Mouse (Mus musculus): ENCODE measurements around the gene Zdhhc18. TPM values are rescaled to one million over a fixed set of nuclear protein-coding genes. Genes with fewer than 3 reads are reported as not detected.

Zdhhc18 gene
- polyA plus RNA-seq, 1 experiment from 2014 or later, result 9.9 TPM

- H3K4me1 ChIP-seq (ENCODE audit: insufficient read depth), result no peaks in the 10 kb centered on the region
- no peak overlapping the region for H3K4me3 ChIP-seq (ENCODE audit: low read depth, low read length)
- DNase-seq, result no peak
- WGBS, result 68% methylated on average over 4 of the region's 4 CpGs
- no peak for ATAC-seq (ENCODE audit: insufficient read depth)
- no peak overlapping the region for H3K9ac ChIP-seq
- TF ChIP-seq CTCF (IDR thresholded peaks at IDR 0.05; ENCODE audit: low read depth), result no peak
- no peaks in the 10 kb centered on the region for H3K9me3 ChIP-seq (ENCODE audit: low read depth, low read length)
- no peak overlapping the region for H3K4me2 ChIP-seq
- no peak overlapping the region for H3K27ac ChIP-seq (ENCODE audit: low read depth)
- no peaks in the 10 kb centered on the region for H3K27me3 ChIP-seq (ENCODE audit: insufficient read depth, low read length)
- H3K36me3 ChIP-seq (ENCODE audit: insufficient read depth), result no peaks in the 10 kb centered on the region
Observed at GRCm38 (mm10) chr4:133559846-133560245, 90.1 kb downstream of the Zdhhc18 start.

GRCm38 (mm10) chr4:133557041-133557717 is 92.8 kb downstream of the Zdhhc18 start:
- Histone ChIP-seq H3K36me3 (ENCODE audit: insufficient read depth) (no peaks in the 10 kb centered on the region), H3K4me2 (no peak overlapping the region), H3K9ac (no peak overlapping the region), H3K4me1 (ENCODE audit: insufficient read depth) (no peaks in the 10 kb centered on the region), H3K27me3 (ENCODE audit: insufficient read depth, low read length) (no peaks in the 10 kb centered on the region), H3K27ac (ENCODE audit: low read depth) (no peak overlapping the region), H3K4me3 (ENCODE audit: low read depth, low read length) (no peak overlapping the region), H3K9me3 (ENCODE audit: low read depth, low read length) (no peaks in the 10 kb centered on the region)
- DNase-seq (no peak), ATAC-seq (ENCODE audit: insufficient read depth) (no peak)
- TF ChIP-seq CTCF (IDR thresholded peaks at IDR 0.05; ENCODE audit: low read depth), result no peak
- WGBS, result 18% methylated on average over 10 of the region's 10 CpGs

Small RNAs within 50 kb of the gene (microRNA-seq; reads per million reads assigned to microRNA genes)
- not detected for gene Gm23158 (ENCODE audit: borderline number of aligned reads)

Other genes starting within 250 kb of the Zdhhc18 start
- 0.41 and 0.42 TPM in 2 replicates for gene Tent5b, start 170.0 kb downstream of the Zdhhc18 start, polyA plus RNA-seq (2014; fragmentation: Nextera tagmentation; extraction: Ambion mirVana)
- 1.1 and 1.3 TPM in 2 replicates for gene Trnp1, start 151.6 kb downstream of the Zdhhc18 start, polyA plus RNA-seq (2014; fragmentation: Nextera tagmentation; extraction: Ambion mirVana)
- gene Kdf1, start 131.2 kb downstream of the Zdhhc18 start, polyA plus RNA-seq (2014; fragmentation: Nextera tagmentation; extraction: Ambion mirVana), result 28.0 and 31.5 TPM in 2 replicates
- 248 and 258 TPM in 2 replicates for gene Nudc, start 104.2 kb downstream of the Zdhhc18 start, polyA plus RNA-seq (2014; fragmentation: Nextera tagmentation; extraction: Ambion mirVana)
- 0.39 TPM in 1 of 2 replicates, not detected in the other for gene Nr0b2, start 96.8 kb downstream of the Zdhhc18 start, polyA plus RNA-seq (2014; fragmentation: Nextera tagmentation; extraction: Ambion mirVana)
- 8.0 and 8.7 TPM in 2 replicates for gene Gpatch3, start 75.4 kb downstream of the Zdhhc18 start, polyA plus RNA-seq (2014; fragmentation: Nextera tagmentation; extraction: Ambion mirVana)
- gene Gpn2, start 65.8 kb downstream of the Zdhhc18 start, polyA plus RNA-seq (2014; fragmentation: Nextera tagmentation; extraction: Ambion mirVana), result 21.1 and 23.7 TPM in 2 replicates
- gene Sfn, start 48.0 kb downstream of the Zdhhc18 start, polyA plus RNA-seq (2014; fragmentation: Nextera tagmentation; extraction: Ambion mirVana), result 10.4 and 10.6 TPM in 2 replicates
- gene Pigv, start 22.5 kb upstream of the Zdhhc18 start, polyA plus RNA-seq (2014; fragmentation: Nextera tagmentation; extraction: Ambion mirVana), result 13.9 and 14.5 TPM in 2 replicates
- 40.1 and 44.7 TPM in 2 replicates for gene Arid1a, start 106.6 kb upstream of the Zdhhc18 start, polyA plus RNA-seq (2014; fragmentation: Nextera tagmentation; extraction: Ambion mirVana)
- gene Rps6ka1, start 237.6 kb upstream of the Zdhhc18 start, polyA plus RNA-seq (2014; fragmentation: Nextera tagmentation; extraction: Ambion mirVana), result 46.2 and 49.5 TPM in 2 replicates